Mouse (Mus musculus) myocyte (in vitro differentiated cells): ENCODE measurements around the gene Tmem26. TPM values are rescaled to one million over a fixed set of nuclear protein-coding genes. Genes with fewer than 3 reads are reported as not detected.

ENCODE experiments used
- H3K27me3 ChIP-seq: one replicate; pipeline ENCODE4 v1.6.1; 2011; ENCODE audit not compliant: control insufficient read depth, insufficient read depth, insufficient read length
- H3K36me3 ChIP-seq: one replicate; pipeline ENCODE4 v1.6.1; 2011; ENCODE audit not compliant: control insufficient read depth, insufficient read depth
- H3K4me2 ChIP-seq: one replicate; pipeline ENCODE4 v1.6.1; 2011; ENCODE audit warnings: low read depth, control low read depth
- H3K4me3 ChIP-seq: one replicate; pipeline ENCODE4 v1.5.1; 2011; ENCODE audit warnings: mild to moderate bottlenecking, control low read depth, moderate library complexity
- H3K79me2 ChIP-seq: one replicate; pipeline ENCODE4 v1.6.1; 2011; ENCODE audit not compliant: control insufficient read depth, insufficient read depth
- H3ac ChIP-seq: one replicate; pipeline ENCODE4 v1.6.1; 2011; ENCODE audit not compliant: control insufficient read depth, insufficient read length
- CEBPB ChIP-seq: IDR thresholded peaks from 2 replicates; pipeline ENCODE4 v1.6.1; 2011; ENCODE audit warnings: mild to moderate bottlenecking, moderate library complexity; ENCODE audit not compliant: poor library complexity, insufficient read depth, severe bottlenecking
- E2F4 ChIP-seq: IDR thresholded peaks from one replicate; pipeline ENCODE4 v1.6.1; 2011; ENCODE audit warnings: mild to moderate bottlenecking, control low read depth, moderate library complexity; ENCODE audit not compliant: insufficient read depth
- MAX ChIP-seq: IDR thresholded peaks from one replicate; pipeline ENCODE4 v1.6.1; 2011; ENCODE audit warnings: low read depth, mild to moderate bottlenecking, control low read depth
- MYOD1 ChIP-seq, 3 experiments: IDR thresholded peaks; one replicate each; pipeline ENCODE4 v1.6.1; 2011; ENCODE audit warnings: control low read depth in 2 of 3, low read depth in 2 of 3, mild to moderate bottlenecking in 2 of 3, moderate library complexity in 1 of 3; ENCODE audit not compliant: insufficient read length in 2 of 3, control insufficient read depth in 1 of 3
- MYOG ChIP-seq, 3 experiments: IDR thresholded peaks; one replicate each; pipeline ENCODE4 v1.6.1; 2011; ENCODE audit warnings: control low read depth in 2 of 3, low read depth in 2 of 3, mild to moderate bottlenecking in 2 of 3; ENCODE audit not compliant: insufficient read length in 2 of 3, control insufficient read depth in 1 of 3, insufficient read depth in 1 of 3
- POLR2A ChIP-seq: IDR thresholded peaks from one replicate; pipeline ENCODE4 v1.6.1; 2011; ENCODE audit warnings: low read depth, mild to moderate bottlenecking, control low read depth, moderate library complexity; ENCODE audit not compliant: insufficient read length
- POLR2AphosphoS2 ChIP-seq: IDR thresholded peaks from one replicate; pipeline ENCODE4 v1.6.1; 2011; ENCODE audit warnings: low read depth, control low read depth; ENCODE audit not compliant: insufficient read length
- REST ChIP-seq: IDR thresholded peaks from one replicate; pipeline ENCODE4 v1.6.1; 2011; ENCODE audit warnings: mild to moderate bottlenecking, control low read depth, moderate library complexity; ENCODE audit not compliant: insufficient read depth, insufficient read length
- SRF ChIP-seq: IDR thresholded peaks from one replicate; pipeline ENCODE4 v1.6.1; 2011; ENCODE audit warnings: low read depth; ENCODE audit not compliant: control insufficient read depth, insufficient read length
- TCF12 ChIP-seq: IDR thresholded peaks from one replicate; pipeline ENCODE4 v1.6.1; 2011; ENCODE audit warnings: mild to moderate bottlenecking, control low read depth; ENCODE audit not compliant: poor library complexity, insufficient read depth, severe bottlenecking
- TCF3 ChIP-seq: IDR thresholded peaks from one replicate; pipeline ENCODE4 v1.6.1; 2011; ENCODE audit warnings: low read depth, control low read depth; ENCODE audit not compliant: insufficient read length
- USF1 ChIP-seq: IDR thresholded peaks from one replicate; pipeline ENCODE4 v1.6.1; 2011; ENCODE audit warnings: low read depth, mild to moderate bottlenecking, control low read depth, moderate library complexity
- polyA plus RNA-seq: library from polyadenylated mRNA; unstranded; fragments of >200 nt; fragmentation: generic; extraction: Trizol; gene quantifications from one replicate; pipeline ENCODE4 v1.2.1, GENCODE M21; 2012; ENCODE audit warnings: missing spikeins

Gene Tmem26
- not detected for polyA plus RNA-seq

DNA sequence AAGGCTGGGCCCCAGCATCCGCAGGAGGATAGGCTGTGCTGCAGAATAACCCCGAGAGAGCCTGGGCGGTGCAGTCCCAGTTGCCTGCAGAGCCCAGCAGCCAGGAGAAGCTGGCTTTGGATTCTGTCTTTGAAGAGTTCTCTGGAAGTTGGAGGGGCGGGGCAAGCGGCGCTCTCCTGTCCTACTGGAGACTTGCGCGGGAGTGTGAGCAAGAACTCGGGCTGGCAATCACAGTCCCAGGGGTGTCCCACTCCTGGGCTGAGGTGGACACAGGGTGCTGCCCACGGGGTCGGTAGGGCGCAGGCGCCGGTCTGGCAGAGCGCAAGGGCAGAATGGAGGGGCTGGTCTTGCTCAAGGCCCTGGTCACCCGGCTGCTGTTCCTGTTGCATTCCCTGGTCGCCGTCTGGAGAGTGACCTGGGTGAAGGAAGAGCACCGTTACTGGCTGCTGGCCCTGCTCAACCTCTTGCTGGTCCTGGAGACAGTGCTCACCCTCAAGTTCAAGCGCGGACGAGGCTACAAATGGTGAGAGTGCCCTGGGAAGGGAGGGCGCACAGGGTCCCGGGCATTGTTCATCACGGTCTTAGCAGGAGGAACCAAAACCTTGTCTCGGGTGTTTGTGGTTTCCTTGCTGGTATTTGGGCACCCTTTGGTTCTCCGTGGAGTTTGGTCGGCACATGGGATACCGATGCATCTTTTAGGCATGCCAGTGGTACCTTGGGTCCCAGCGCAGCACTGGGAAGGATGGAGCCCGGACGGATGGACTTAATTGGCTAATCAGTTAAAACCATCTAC is at the start of gene Tmem26:
Gene Tmem26 (plus strand): TSS at position 79 of the 793 bp plus-strand sequence.
- Histone ChIP-seq H3K27me3 (no peaks in the 10 kb centered on the region), H3K36me3 (no peaks in the 10 kb centered on the region), H3K4me3 (no peak within 1 kb of the TSS), H3K79me2 (no peaks in the 10 kb centered on the region), H3ac (no peak within 1 kb of the TSS), H3K4me2 (no peak within 1 kb of the TSS)
- TF ChIP-seq REST (no peak), MYOD1 (IDR thresholded peaks at IDR 0.05; ENCODE audit: control insufficient read depth in 1 of 3, insufficient read length in 2 of 3, low read depth in 2 of 3) (no peak), MYOG (IDR thresholded peaks at IDR 0.05; ENCODE audit: control insufficient read depth in 1 of 3, insufficient read depth in 1 of 3, insufficient read length in 2 of 3, low read depth in 2 of 3) (no peak), POLR2A (no peak), USF1 (no peak), POLR2AphosphoS2 (no peak), E2F4 (no peak), MAX (no peak), CEBPB (no peak), TCF3 (no peak), SRF (no peak), TCF12 (no peak)

DNA sequence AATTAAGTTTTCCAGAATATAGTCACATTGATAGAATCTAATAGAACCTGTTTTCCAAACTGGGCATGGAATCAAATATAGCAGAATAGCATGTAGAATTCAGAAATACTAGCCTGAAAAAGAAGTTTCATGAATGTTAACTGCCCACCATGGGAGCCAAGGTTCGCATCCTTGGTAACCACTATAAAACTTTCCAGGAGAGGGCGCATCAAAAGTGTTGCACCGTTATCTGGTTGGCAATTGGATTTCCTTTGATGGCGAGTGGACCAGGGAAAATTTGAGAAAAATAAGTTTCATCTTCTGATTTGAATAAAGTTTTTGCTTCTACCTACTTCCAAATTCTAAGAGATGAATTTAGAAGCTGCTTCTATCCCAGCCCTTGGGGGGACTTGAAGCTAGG is 44.8 kb upstream of the Tmem26 start:
- Histone ChIP-seq H3K36me3 (no peaks in the 10 kb centered on the region), H3K79me2 (no peaks in the 10 kb centered on the region), H3ac (no peak overlapping the region), H3K4me3 (no peak overlapping the region), H3K4me2 (no peak overlapping the region), H3K27me3 (no peaks in the 10 kb centered on the region)
- TF ChIP-seq TCF3 (no peak), MYOG (IDR thresholded peaks at IDR 0.05; ENCODE audit: control insufficient read depth in 1 of 3, insufficient read depth in 1 of 3, insufficient read length in 2 of 3, low read depth in 2 of 3) (no peak)

DNA sequence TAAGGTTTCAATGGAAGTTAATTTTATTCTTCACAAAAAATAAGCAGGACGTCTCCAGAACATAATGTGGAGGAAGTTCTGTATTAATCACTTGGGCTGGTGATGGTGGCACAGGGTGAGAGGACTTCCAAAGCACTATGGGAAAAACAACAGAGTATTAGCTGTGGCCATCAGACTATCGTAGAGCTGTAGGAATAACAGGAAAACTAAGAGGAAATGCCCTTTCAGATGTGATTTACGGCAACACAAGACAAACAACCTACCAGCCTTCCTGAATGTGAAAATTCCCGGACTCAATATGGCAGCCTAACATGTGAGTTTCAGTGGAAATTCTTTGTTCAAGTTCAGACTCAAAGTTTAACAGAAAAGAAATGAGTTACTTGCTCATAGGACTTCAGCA is 42.2 kb upstream of the Tmem26 start:
- Histone ChIP-seq H3K4me3 (no peak overlapping the region), H3ac (no peak overlapping the region), H3K36me3 (no peaks in the 10 kb centered on the region), H3K27me3 (no peaks in the 10 kb centered on the region), H3K4me2 (no peak overlapping the region), H3K79me2 (no peaks in the 10 kb centered on the region)
- TF ChIP-seq CEBPB (no peak), POLR2AphosphoS2 (no peak), REST (no peak), MAX (no peak), TCF12 (no peak), MYOD1 (IDR thresholded peaks at IDR 0.05; ENCODE audit: control insufficient read depth in 1 of 3, insufficient read length in 2 of 3, low read depth in 2 of 3) (no peak), SRF (no peak), POLR2A (no peak)

DNA sequence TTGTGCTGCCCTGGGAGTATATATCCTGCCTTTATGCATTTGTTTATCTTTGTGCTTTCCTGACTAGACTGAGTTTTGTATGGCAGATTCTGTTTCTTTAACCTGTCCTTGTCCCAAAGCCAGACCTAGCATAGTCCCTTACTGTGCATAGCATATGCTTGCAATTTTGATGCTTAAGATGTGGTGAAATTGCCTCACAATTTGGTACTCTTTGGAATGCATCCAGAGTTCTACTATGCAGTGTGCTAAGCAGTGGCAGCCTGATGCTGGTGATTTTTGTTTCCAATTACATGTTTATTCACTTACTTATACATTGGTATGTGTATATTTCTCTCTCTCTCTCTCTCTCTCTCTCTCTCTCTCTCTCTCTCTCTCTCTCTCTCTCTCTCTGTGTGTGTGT is 37.9 kb upstream of the Tmem26 start:
- no peak for TF ChIP-seq E2F4
- no peak for TF ChIP-seq MYOD1 (IDR thresholded peaks at IDR 0.05; ENCODE audit: control insufficient read depth in 1 of 3, insufficient read length in 2 of 3, low read depth in 2 of 3)
- no peak for TF ChIP-seq POLR2A
- TF ChIP-seq MAX, result no peak
- no peak for TF ChIP-seq TCF3
- no peak for TF ChIP-seq REST
- no peak for TF ChIP-seq POLR2AphosphoS2
- TF ChIP-seq USF1, result no peak
- no peak for TF ChIP-seq MYOG (IDR thresholded peaks at IDR 0.05; ENCODE audit: control insufficient read depth in 1 of 3, insufficient read depth in 1 of 3, insufficient read length in 2 of 3, low read depth in 2 of 3)
- TF ChIP-seq TCF12, result no peak
- no peak for TF ChIP-seq CEBPB
- no peak overlapping the region for H3K4me3 ChIP-seq
- H3K36me3 ChIP-seq, result no peaks in the 10 kb centered on the region
- no peaks in the 10 kb centered on the region for H3K79me2 ChIP-seq
- H3ac ChIP-seq, result no peak overlapping the region
- no peak overlapping the region for H3K4me2 ChIP-seq
- no peaks in the 10 kb centered on the region for H3K27me3 ChIP-seq

DNA sequence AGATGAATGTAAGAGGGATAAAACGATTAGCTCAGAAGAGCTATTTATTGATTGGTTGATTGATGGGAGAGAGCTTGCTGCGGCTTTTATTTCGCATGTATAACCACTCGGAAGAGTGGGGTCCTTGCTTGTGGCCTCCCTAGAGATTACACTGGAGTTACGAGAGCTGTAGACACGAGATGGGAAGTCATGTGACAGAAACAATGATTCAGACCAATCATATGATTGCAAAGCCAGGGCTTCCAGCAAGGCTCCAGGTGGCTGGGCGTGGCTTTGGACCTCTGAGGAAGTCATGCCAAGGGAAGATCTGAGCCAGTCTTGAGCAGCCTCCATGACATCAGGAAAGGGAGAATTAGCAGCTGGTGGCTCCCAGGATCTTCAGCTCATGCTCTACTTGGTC is 32.3 kb upstream of the Tmem26 start:
- no peak overlapping the region for H3K4me2 ChIP-seq
- H3K4me3 ChIP-seq, result no peak overlapping the region
- no peaks in the 10 kb centered on the region for H3K27me3 ChIP-seq
- no peak overlapping the region for H3ac ChIP-seq
- TF ChIP-seq TCF12 (no peak), POLR2AphosphoS2 (no peak), MYOG (IDR thresholded peaks at IDR 0.05; ENCODE audit: control insufficient read depth in 1 of 3, insufficient read depth in 1 of 3, insufficient read length in 2 of 3, low read depth in 2 of 3) (no peak), CEBPB (no peak), SRF (no peak), POLR2A (no peak), REST (no peak), TCF3 (no peak), E2F4 (no peak), USF1 (no peak)
- H3K79me2 ChIP-seq, result no peaks in the 10 kb centered on the region
- no peaks in the 10 kb centered on the region for H3K36me3 ChIP-seq
